Mouse (Mus musculus) gastrocnemius, postnatal 36 days (tissue): ENCODE measurements around the gene Tspan11. TPM values are rescaled to one million over a fixed set of nuclear protein-coding genes. Genes with fewer than 3 reads are reported as not detected.
A peak's percentile ranks its signal among the peaks of the same experiment; 100 is the strongest.

ENCODE experiments used
- DNase-seq, 2 experiments: peaks; one replicate each; pipeline ENCODE4 v3.0.0; 2022
- intact Hi-C: fragments of 180-260 bp; cut with DNase I; formaldehyde crosslinking; loops from one replicate; pipeline ENCODE4 v1.15.1; 2025
- total RNA-seq, 2 experiments: library from RNA; stranded (reverse); gene quantifications; 2 replicates each; pipeline ENCODE4 v1.2.3; 2021

The Tspan11 gene
- total RNA-seq, 2 experiments from 2014 or later = 0.77 to 2.8 TPM

GRCm38 (mm10) chr6:127924750-127925149, 37.4 kb downstream of the Tspan11 start:
- intact Hi-C loops = loop anchor here (5.0 kb wide), 3 partner anchors 247 to 382 kb away; partner anchors contain the start of gene Cracr2a
- DNase-seq = no peak

- DNase-seq = no peak
- intact Hi-C loops = no loop called here
Measured at GRCm38 (mm10) chr6:127925915-127926314, 38.5 kb downstream of the Tspan11 start.

GRCm38 (mm10) chr6:127928682-127929081, 41.3 kb downstream of the Tspan11 start:
- intact Hi-C loops = no loop called here
- DNase-seq = no peak

GRCm38 (mm10) chr6:127932697-127933096, 45.3 kb downstream of the Tspan11 start:
- intact Hi-C loops = no loop called here
- peak in 1 of 2 experiments; percentile 23 for DNase-seq

- peak; percentile 50 to 66 for DNase-seq
- intact Hi-C loops = no loop called here
Measured at GRCm38 (mm10) chr6:127933841-127934240, 46.5 kb downstream of the Tspan11 start.

GRCm38 (mm10) chr6:127935105-127935504, 47.7 kb downstream of the Tspan11 start:
- intact Hi-C loops = no loop called here
- DNase-seq = no peak

- intact Hi-C loops = no loop called here
Measured at GRCm38 (mm10) chr6:127942421-127942820, 55.0 kb downstream of the Tspan11 start.

GRCm38 (mm10) chr6:127945725-127946124, 58.3 kb downstream of the Tspan11 start:
- intact Hi-C loops = loop anchor here (5.0 kb wide), 1 partner anchor 403 kb away; no protein-coding TSS in a partner anchor

More at GRCm38 (mm10) chr6:127942421-127942820, 55.0 kb downstream of the Tspan11 start:
- DNase-seq = no peak

GRCm38 (mm10) chr6:127948656-127949055, 61.3 kb downstream of the Tspan11 start:
- DNase-seq = no peak
- intact Hi-C loops = loop anchor here (5.0 kb wide), 1 partner anchor 406 kb away; no protein-coding TSS in a partner anchor

More at GRCm38 (mm10) chr6:127945725-127946124, 58.3 kb downstream of the Tspan11 start:
- peak; percentile 44 to 56 for DNase-seq

GRCm38 (mm10) chr6:127949885-127950284, 62.5 kb downstream of the Tspan11 start:
- intact Hi-C loops = loop anchor here (5.0 kb wide), 1 partner anchor 408 kb away; no protein-coding TSS in a partner anchor
- no peak for DNase-seq

- no peak for DNase-seq
- intact Hi-C loops = no loop called here
Measured at GRCm38 (mm10) chr6:127953071-127953470, 65.7 kb downstream of the Tspan11 start.

- intact Hi-C loops = no loop called here
- DNase-seq = no peak
Measured at GRCm38 (mm10) chr6:127956172-127956571, 68.8 kb downstream of the Tspan11 start.

GRCm38 (mm10) chr6:127960203-127960602, 72.8 kb downstream of the Tspan11 start:
- intact Hi-C loops = no loop called here
- no peak for DNase-seq

- intact Hi-C loops = no loop called here
- DNase-seq = no peak
Measured at GRCm38 (mm10) chr6:127965497-127965896, 78.1 kb downstream of the Tspan11 start.

GRCm38 (mm10) chr6:127969709-127970108, 82.3 kb downstream of the Tspan11 start:
- intact Hi-C loops = loop anchor here (1.0 to 5.0 kb wide), 3 partner anchors 58 to 177 kb away; no protein-coding TSS in a partner anchor
- no peak for DNase-seq

GRCm38 (mm10) chr6:127970120-127970519, 82.7 kb downstream of the Tspan11 start:
- intact Hi-C loops = loop anchor here (2.0 to 5.0 kb wide), 2 partner anchors 57 to 121 kb away; no protein-coding TSS in a partner anchor

GRCm38 (mm10) chr6:127970848-127971247, 83.5 kb downstream of the Tspan11 start:
- intact Hi-C loops = loop anchor here (2.0 to 5.0 kb wide), 2 partner anchors 56 to 120 kb away; no protein-coding TSS in a partner anchor

More at GRCm38 (mm10) chr6:127970120-127970519, 82.7 kb downstream of the Tspan11 start:
- peak; percentile 63 to 76 for DNase-seq

GRCm38 (mm10) chr6:127971931-127972330, 84.5 kb downstream of the Tspan11 start:
- intact Hi-C loops = loop anchor here (2.0 to 5.0 kb wide), 2 partner anchors 55 to 119 kb away; no protein-coding TSS in a partner anchor
- DNase-seq = no peak

More at GRCm38 (mm10) chr6:127970848-127971247, 83.5 kb downstream of the Tspan11 start:
- DNase-seq = no peak

GRCm38 (mm10) chr6:127973553-127973952, 86.2 kb downstream of the Tspan11 start:
- intact Hi-C loops = loop anchor here (5.0 kb wide), 1 partner anchor 54 kb away; no protein-coding TSS in a partner anchor
- no peak for DNase-seq

- no peak for DNase-seq
- intact Hi-C loops = loop anchor here (5.0 kb wide), 1 partner anchor 53 kb away; no protein-coding TSS in a partner anchor
Measured at GRCm38 (mm10) chr6:127974000-127974399, 86.6 kb downstream of the Tspan11 start.

GRCm38 (mm10) chr6:127976695-127977094, 89.3 kb downstream of the Tspan11 start:
- intact Hi-C loops = loop anchor here (5.0 kb wide), 1 partner anchor 36 kb away; no protein-coding TSS in a partner anchor
- DNase-seq = no peak

GRCm38 (mm10) chr6:127978941-127979340, 91.6 kb downstream of the Tspan11 start:
- intact Hi-C loops = loop anchor here (5.0 kb wide), 1 partner anchor 33 kb away; no protein-coding TSS in a partner anchor

More at GRCm38 (mm10) chr6:127978941-127979340, 91.6 kb downstream of the Tspan11 start:
- DNase-seq = no peak
